Mouse (Mus musculus) thymus, adult 2 months (tissue): ENCODE measurements around the gene Atp6v1e2.

Experiments used
- CTCF ChIP-seq: fragments of 200-500 bp; IDR thresholded peaks from 2 replicates; pipeline ENCODE4 v1.5.1; 2012; ENCODE audit warnings: mild to moderate bottlenecking, control low read depth, low read length, moderate library complexity, borderline replicate concordance; ENCODE audit not compliant: control insufficient read depth, poor library complexity, insufficient read depth; ENCODE audit errors: extremely low read depth
- POLR2A ChIP-seq: fragments of 200-500 bp; IDR thresholded peaks from 2 replicates; pipeline ENCODE4 v1.6.1; 2012; ENCODE audit warnings: mild to moderate bottlenecking, low read length, control low read depth, moderate library complexity; ENCODE audit not compliant: control insufficient read depth, poor library complexity, insufficient read depth; ENCODE audit errors: extremely low read depth

GRCm38 (mm10) chr17:86961301-86961841 lies 13.7 kb upstream of the Atp6v1e2 start:
- TF ChIP-seq POLR2A (no peak), CTCF (no peak)
